Mouse (Mus musculus): ENCODE measurements around the gene Got2. TPM values are rescaled to one million over a fixed set of nuclear protein-coding genes. Genes with fewer than 3 reads are reported as not detected.
A peak's percentile ranks its signal among the peaks of the same experiment; 100 is the strongest.

The Got2 gene
- total and polyA plus RNA-seq, 3 experiments: 105 to 421 (median 179) TPM

- no peaks in the 10 kb centered on the region for H3K4me1 ChIP-seq (ENCODE audit: control insufficient read depth in 1 of 2, insufficient read depth in 2 of 2, low read length in 2 of 2)
- no peak overlapping the region for H3K4me3 ChIP-seq (ENCODE audit: control insufficient read depth in 1 of 2, insufficient read depth in 1 of 2, low read depth in 2 of 2, low read length in 2 of 2)
- H3K36me3 ChIP-seq (ENCODE audit: control insufficient read depth in 1 of 2, insufficient read depth in 2 of 2, low read length in 2 of 2): no peaks in the 10 kb centered on the region
- H3K27me3 ChIP-seq (ENCODE audit: control insufficient read depth in 1 of 2, insufficient read depth in 2 of 2, low read length in 2 of 2): peaks cover 6 to 7% of the 10 kb centered on the region in 2 experiments; a peak in 3 of 4 replicates
- H3K27ac ChIP-seq (ENCODE audit: control insufficient read depth, low read depth, low read length): no peak overlapping the region
- H3K9me3 ChIP-seq (replicated peaks; ENCODE audit: insufficient read depth, low read length): no peaks in the 10 kb centered on the region
- TF ChIP-seq POLR2AphosphoS2 (IDR thresholded peaks at IDR 0.05; ENCODE audit: low read length) (no peak), RAD21 (IDR thresholded peaks at IDR 0.05; ENCODE audit: low read depth, low read length) (no peak), MYC (IDR thresholded peaks at IDR 0.05; ENCODE audit: low read depth, low read length) (no peak), POLR2AphosphoS5 (IDR thresholded peaks at IDR 0.05; ENCODE audit: borderline replicate concordance, low read depth, low read length) (no peak), JUND (IDR thresholded peaks at IDR 0.05; ENCODE audit: low read depth, low read length) (no peak), CHD2 (IDR thresholded peaks at IDR 0.05; ENCODE audit: low read length) (no peak), CTCF (IDR thresholded peaks at IDR 0.05 in 2 of 3, conservative IDR thresholded peaks at IDR 0.05 in 1 of 3; ENCODE audit: control insufficient read depth in 1 of 3, insufficient read depth in 1 of 3, low read depth in 2 of 3, low read length in 3 of 3, poor library complexity in 1 of 3, severe bottlenecking in 1 of 3) (no peak)
- no peak for DNase-seq (ENCODE audit: low read depth, low spot score)
- no peak overlapping the region for H3K9ac ChIP-seq (ENCODE audit: control insufficient read depth, low read depth, low read length, poor library complexity, severe bottlenecking)
- no peaks in the 10 kb centered on the region for H3K79me2 ChIP-seq (ENCODE audit: control insufficient read depth, insufficient read depth, low read length, poor library complexity)
These were observed 19.5 kb upstream of the Got2 start for GRCm38 (mm10) chr8:95907885-95908284.

GRCm38 (mm10) chr8:95906738-95907137 is 18.4 kb upstream of the Got2 start:
- Histone ChIP-seq H3K9me3 (replicated peaks; ENCODE audit: insufficient read depth, low read length) (no peaks in the 10 kb centered on the region), H3K79me2 (ENCODE audit: control insufficient read depth, insufficient read depth, low read length, poor library complexity) (no peaks in the 10 kb centered on the region), H3K4me3 (ENCODE audit: control insufficient read depth in 1 of 2, insufficient read depth in 1 of 2, low read depth in 2 of 2, low read length in 2 of 2) (no peak overlapping the region), H3K27me3 (ENCODE audit: control insufficient read depth in 1 of 2, insufficient read depth in 2 of 2, low read length in 2 of 2) (peaks cover 6 to 7% of the 10 kb centered on the region in 2 experiments; a peak in 3 of 4 replicates), H3K9ac (ENCODE audit: control insufficient read depth, low read depth, low read length, poor library complexity, severe bottlenecking) (no peak overlapping the region), H3K27ac (ENCODE audit: control insufficient read depth, low read depth, low read length) (no peak overlapping the region), H3K36me3 (ENCODE audit: control insufficient read depth in 1 of 2, insufficient read depth in 2 of 2, low read length in 2 of 2) (no peaks in the 10 kb centered on the region), H3K4me1 (ENCODE audit: control insufficient read depth in 1 of 2, insufficient read depth in 2 of 2, low read length in 2 of 2) (no peaks in the 10 kb centered on the region)
- no peak for TF ChIP-seq POLR2A (IDR thresholded peaks at IDR 0.05; ENCODE audit: control insufficient read depth in 1 of 2, insufficient read depth in 1 of 2, low read depth in 1 of 2, low read length in 2 of 2, poor library complexity in 1 of 2)
- no peak for DNase-seq (ENCODE audit: low read depth, low spot score)

GRCm38 (mm10) chr8:95901864-95902263 is 13.5 kb upstream of the Got2 start:
- no peak overlapping the region for H3K9ac ChIP-seq (ENCODE audit: control insufficient read depth, low read depth, low read length, poor library complexity, severe bottlenecking)
- no peak for TF ChIP-seq KAT2A (conservative IDR thresholded peaks at IDR 0.05; ENCODE audit: low read depth, low read length)
- TF ChIP-seq HCFC1 (IDR thresholded peaks at IDR 0.05; ENCODE audit: low read depth, low read length): no peak
- no peak for TF ChIP-seq GATA1 (IDR thresholded peaks at IDR 0.05; ENCODE audit: low read depth, low read length)
- no peak for TF ChIP-seq MAX (IDR thresholded peaks at IDR 0.05; ENCODE audit: low read length)
- no peak for TF ChIP-seq TCF12 (IDR thresholded peaks at IDR 0.05; ENCODE audit: low read depth, low read length)
- TF ChIP-seq ELF1 (IDR thresholded peaks at IDR 0.05; ENCODE audit: low read depth, low read length): no peak
- TF ChIP-seq NELFE (IDR thresholded peaks at IDR 0.05; ENCODE audit: low read depth, low read length): no peak
- TF ChIP-seq GABPA (IDR thresholded peaks at IDR 0.05; ENCODE audit: low read depth, low read length): no peak
- H3K27me3 ChIP-seq (ENCODE audit: control insufficient read depth in 1 of 2, insufficient read depth in 2 of 2, low read length in 2 of 2): no peaks in the 10 kb centered on the region; a peak in 1 of 4 replicates
- H3K79me2 ChIP-seq (ENCODE audit: control insufficient read depth, insufficient read depth, low read length, poor library complexity): no peaks in the 10 kb centered on the region
- DNase-seq (ENCODE audit: low read depth, low spot score): no peak
- H3K36me3 ChIP-seq (ENCODE audit: control insufficient read depth in 1 of 2, insufficient read depth in 2 of 2, low read length in 2 of 2): no peaks in the 10 kb centered on the region
- no peaks in the 10 kb centered on the region for H3K9me3 ChIP-seq (replicated peaks; ENCODE audit: insufficient read depth, low read length)
- H3K4me3 ChIP-seq (ENCODE audit: control insufficient read depth in 1 of 2, insufficient read depth in 1 of 2, low read depth in 2 of 2, low read length in 2 of 2): peak overlapping the region in 1 of 2 experiments; percentile 22; a peak in 1 of 4 replicates
- no peaks in the 10 kb centered on the region for H3K4me1 ChIP-seq (ENCODE audit: control insufficient read depth in 1 of 2, insufficient read depth in 2 of 2, low read length in 2 of 2)
- no peak overlapping the region for H3K27ac ChIP-seq (ENCODE audit: control insufficient read depth, low read depth, low read length)
